Mouse (Mus musculus): ENCODE data around the gene Ppil3. TPM values are rescaled to one million over a fixed set of nuclear protein-coding genes. Genes with fewer than 3 reads are reported as not detected.

Gene Ppil3
- total RNA-seq, 1 experiment from 2014 or later, result 26.5 TPM

GRCm38 (mm10) chr1:58409553-58410197, 35.6 kb downstream of the Ppil3 start:
- no peak for DNase-seq

GRCm38 (mm10) chr1:58408141-58408540, 37.1 kb downstream of the Ppil3 start:
- no peak for DNase-seq

GRCm38 (mm10) chr1:58407321-58407720, 38.0 kb downstream of the Ppil3 start:
- DNase-seq, result no peak

- DNase-seq, result no peak
Observed at GRCm38 (mm10) chr1:58403745-58404144, 41.5 kb downstream of the Ppil3 start.

GRCm38 (mm10) chr1:58401396-58401795, 43.9 kb downstream of the Ppil3 start:
- DNase-seq, result no peak

GRCm38 (mm10) chr1:58397731-58398130, 47.6 kb downstream of the Ppil3 start:
- no peak for DNase-seq

- DNase-seq, result no peak
Observed at GRCm38 (mm10) chr1:58396179-58396578, 49.1 kb downstream of the Ppil3 start.

- no peak for DNase-seq
Observed at GRCm38 (mm10) chr1:58395341-58395740, 49.9 kb downstream of the Ppil3 start.

- peak; percentile 84 for DNase-seq
Observed at GRCm38 (mm10) chr1:58393284-58394195, 51.7 kb downstream of the Ppil3 start.

- peak; percentile 98 for DNase-seq
Observed at GRCm38 (mm10) chr1:58392652-58393283, 52.5 kb downstream of the Ppil3 start, which contains the start of gene Bzw1. TSS of gene Bzw1 (plus strand) at chr1:58392898.

- DNase-seq, result peak; percentile 63
Observed at GRCm38 (mm10) chr1:58392268-58392651, 53.0 kb downstream of the Ppil3 start.

GRCm38 (mm10) chr1:58391421-58392267, 53.6 kb downstream of the Ppil3 start:
- no peak for DNase-seq

GRCm38 (mm10) chr1:58382586-58383281, 62.6 kb downstream of the Ppil3 start:
- peak; percentile 43 for DNase-seq

Other genes starting within 250 kb of the Ppil3 start
- gene Aox4, start 235.1 kb downstream of the Ppil3 start, total RNA-seq (2021), result 0.07 and 0.08 TPM in 2 replicates
- gene Aox2, start 167.2 kb downstream of the Ppil3 start, total RNA-seq (2021), result 0.23 and 0.26 TPM in 2 replicates
- 180 and 184 TPM in 2 replicates for gene Bzw1, start 52.6 kb downstream of the Ppil3 start, total RNA-seq (2021)
- gene Clk1, start 21.4 kb downstream of the Ppil3 start, total RNA-seq (2021), result 167 and 176 TPM in 2 replicates
- 17.6 and 18.8 TPM in 2 replicates for gene Nif3l1, start 335 bp downstream of the Ppil3 start, total RNA-seq (2021)
- gene Orc2, start 59.6 kb upstream of the Ppil3 start, total RNA-seq (2021), result 20.5 and 24.9 TPM in 2 replicates
- gene Fam126b, start 140.8 kb upstream of the Ppil3 start, total RNA-seq (2021), result 51.3 and 53.5 TPM in 2 replicates
- 224 and 254 TPM in 2 replicates for gene Ndufb3, start 140.9 kb upstream of the Ppil3 start, total RNA-seq (2021)

Data from adrenal gland, postnatal 14 days (tissue).